Comparison of ENCODE assay signal across 18 mouse cellular contexts in genomic region chrX:19112753-19113152, GRCm38 (mm10).
"Had no signal": no experiment of that assay in that cellular context is flagged by ENCODE, and none has a peak within 500 bp of the region (broad histone marks: within the 10 kb centered on the region; RNA-seq: fewer than 3 reads in every experiment).

No protein-coding gene starts in this region.

- H3K4me1 ChIP-seq: limb, embryonic 10.5 days; limb, embryonic 13.5 days had no signal

- H3K27me3 ChIP-seq: limb, embryonic 13.5 days had no signal

- H3K4me3 ChIP-seq: limb, embryonic 10.5 days; limb, embryonic 13.5 days had no signal

- H3K9me3 ChIP-seq: limb, embryonic 10.5 days; limb, embryonic 13.5 days had no signal

- H3K36me3 ChIP-seq: limb, embryonic 10.5 days; limb, embryonic 13.5 days had no signal

- DNase-seq: kidney, adult 18-20 months; kidney, adult 9 months; kidney, postnatal 14 days; kidney, postnatal 4 days; layer of hippocampus, adult 9-11 months; liver, postnatal 0 days; lung, embryonic 14.5 days; midbrain, embryonic 14.5 days; thymus, adult 18-20 months; thymus, postnatal 4 days had no signal

- H3K9ac ChIP-seq: limb, embryonic 13.5 days; liver, embryonic 14.5 days; liver, postnatal 0 days; lung, embryonic 14.5 days had no signal

- H3K4me2 ChIP-seq: limb, embryonic 13.5 days; liver, embryonic 11.5 days; lung, embryonic 14.5 days; midbrain, embryonic 11.5 days had no signal

- H3K27ac ChIP-seq: limb, embryonic 10.5 days; limb, embryonic 13.5 days; liver, embryonic 14.5 days; macrophage; stomach, postnatal 0 days had no signal

- ATAC-seq: liver, postnatal 0 days; lung, postnatal 0 days had no signal
